Mouse (Mus musculus): Measurements from ENCODE around the gene Sys1. TPM values are rescaled to one million over a fixed set of nuclear protein-coding genes. Genes with fewer than 3 reads are reported as not detected.

Gene Sys1
- polyA plus RNA-seq, 1 experiment: 111 TPM

DNA sequence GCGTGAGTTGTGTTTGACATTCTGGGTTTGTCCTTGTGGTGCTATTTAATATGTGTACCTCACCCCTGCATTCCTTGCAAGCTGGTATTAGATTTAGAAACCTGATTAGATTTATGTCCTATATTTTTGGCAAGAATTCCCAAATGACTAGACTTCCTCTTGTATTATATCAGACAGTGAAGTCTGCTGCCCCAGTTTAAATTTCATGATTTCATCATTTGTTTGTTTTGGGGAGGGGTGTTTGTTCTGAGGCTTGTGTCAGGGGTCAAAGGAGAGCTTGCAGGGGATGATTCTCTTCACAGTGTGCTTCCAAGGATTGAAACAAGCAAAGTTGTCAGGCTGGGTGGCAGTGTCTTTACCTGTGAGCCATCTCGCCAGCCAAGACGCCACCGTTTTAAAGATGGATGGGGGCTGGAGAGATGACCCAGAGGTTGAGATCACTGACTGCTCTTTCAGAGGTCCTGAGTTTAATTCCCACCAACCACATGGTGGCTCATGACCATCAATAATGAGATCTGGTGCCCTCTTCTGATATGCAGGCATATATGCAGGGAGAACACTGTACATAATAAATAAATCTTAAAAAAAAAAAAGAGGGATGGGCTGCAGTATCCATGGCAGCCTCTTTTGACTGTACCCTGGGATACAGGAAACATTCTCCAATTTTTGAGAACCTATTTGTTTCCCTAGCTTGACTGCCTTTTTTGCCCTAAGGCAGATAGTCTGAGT lies 49.0 kb downstream of the Sys1 start:
- WGBS: 97% methylated on average over 4 of the region's 4 CpGs
- no peak for DNase-seq (ENCODE audit: low read depth in 1 of 2, low spot score in 2 of 2)
- Histone ChIP-seq H3K27ac (ENCODE audit: insufficient read depth, low read length) (no peak overlapping the region), H3K4me1 (ENCODE audit: control insufficient read depth, insufficient read depth, insufficient read length) (no peaks in the 10 kb centered on the region), H3K4me3 (ENCODE audit: extremely low read depth, insufficient read depth, insufficient read length) (no peak overlapping the region), H3K36me3 (ENCODE audit: control insufficient read depth, insufficient read depth, low read length) (peaks cover 37% of the 10 kb centered on the region), H3K27me3 (ENCODE audit: control insufficient read depth, insufficient read depth, low read length) (no peaks in the 10 kb centered on the region)
- TF ChIP-seq POLR2A (IDR thresholded peaks at IDR 0.05; ENCODE audit: low read depth, low read length): no peak

DNA sequence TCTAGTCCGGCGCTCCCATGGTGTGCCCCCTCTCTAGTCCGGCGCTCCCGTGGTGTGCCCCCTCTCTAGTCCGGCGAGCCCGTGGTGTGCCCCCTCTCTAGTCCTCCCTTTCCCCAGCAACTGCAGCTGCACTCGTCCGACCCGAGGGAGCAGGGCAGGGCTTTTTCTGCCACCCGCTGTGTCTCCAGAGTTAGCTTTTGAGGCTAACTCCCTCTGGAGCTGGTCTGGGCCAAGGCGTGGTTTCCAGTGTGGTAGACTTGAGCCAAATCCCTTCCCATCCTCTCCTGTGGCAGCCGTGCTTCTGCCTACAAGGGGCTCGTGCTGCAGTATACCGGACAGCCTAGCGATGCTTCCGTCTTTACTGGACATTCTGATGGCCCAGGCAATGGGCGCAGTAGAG lies 51.0 kb downstream of the Sys1 start:
- Histone ChIP-seq H3K27me3 (ENCODE audit: control insufficient read depth, insufficient read depth, low read length) (no peaks in the 10 kb centered on the region), H3K4me3 (ENCODE audit: extremely low read depth, insufficient read depth, insufficient read length) (no peak overlapping the region), H3K36me3 (ENCODE audit: control insufficient read depth, insufficient read depth, low read length) (peaks cover 21% of the 10 kb centered on the region), H3K4me1 (ENCODE audit: control insufficient read depth, insufficient read depth, insufficient read length) (no peaks in the 10 kb centered on the region), H3K27ac (ENCODE audit: insufficient read depth, low read length) (no peak overlapping the region)
- TF ChIP-seq POLR2A (IDR thresholded peaks at IDR 0.05; ENCODE audit: low read depth, low read length) (no peak), CTCF (IDR thresholded peaks at IDR 0.05; ENCODE audit: extremely low read depth, insufficient read depth, insufficient read length, insufficient replicate concordance) (no peak)
- no peak for DNase-seq (ENCODE audit: low read depth in 1 of 2, low spot score in 2 of 2)
- WGBS: 94% methylated on average over 19 of the region's 19 CpGs

- Histone ChIP-seq H3K27me3 (ENCODE audit: control insufficient read depth, insufficient read depth, low read length) (no peaks in the 10 kb centered on the region), H3K4me1 (ENCODE audit: control insufficient read depth, insufficient read depth, insufficient read length) (no peaks in the 10 kb centered on the region), H3K36me3 (ENCODE audit: control insufficient read depth, insufficient read depth, low read length) (peaks cover 6% of the 10 kb centered on the region), H3K27ac (ENCODE audit: insufficient read depth, low read length) (no peak overlapping the region), H3K4me3 (ENCODE audit: extremely low read depth, insufficient read depth, insufficient read length) (no peak overlapping the region)
- TF ChIP-seq CTCF (IDR thresholded peaks at IDR 0.05; ENCODE audit: extremely low read depth, insufficient read depth, insufficient read length, insufficient replicate concordance) (no peak), POLR2A (IDR thresholded peaks at IDR 0.05; ENCODE audit: low read depth, low read length) (no peak)
- WGBS: 63% methylated on average over 4 of the region's 5 CpGs
- DNase-seq (ENCODE audit: low read depth in 1 of 2, low spot score in 2 of 2): no peak
These were observed 53.9 kb downstream of the Sys1 start for GRCm38 (mm10) chr2:164510621-164511190.

DNA sequence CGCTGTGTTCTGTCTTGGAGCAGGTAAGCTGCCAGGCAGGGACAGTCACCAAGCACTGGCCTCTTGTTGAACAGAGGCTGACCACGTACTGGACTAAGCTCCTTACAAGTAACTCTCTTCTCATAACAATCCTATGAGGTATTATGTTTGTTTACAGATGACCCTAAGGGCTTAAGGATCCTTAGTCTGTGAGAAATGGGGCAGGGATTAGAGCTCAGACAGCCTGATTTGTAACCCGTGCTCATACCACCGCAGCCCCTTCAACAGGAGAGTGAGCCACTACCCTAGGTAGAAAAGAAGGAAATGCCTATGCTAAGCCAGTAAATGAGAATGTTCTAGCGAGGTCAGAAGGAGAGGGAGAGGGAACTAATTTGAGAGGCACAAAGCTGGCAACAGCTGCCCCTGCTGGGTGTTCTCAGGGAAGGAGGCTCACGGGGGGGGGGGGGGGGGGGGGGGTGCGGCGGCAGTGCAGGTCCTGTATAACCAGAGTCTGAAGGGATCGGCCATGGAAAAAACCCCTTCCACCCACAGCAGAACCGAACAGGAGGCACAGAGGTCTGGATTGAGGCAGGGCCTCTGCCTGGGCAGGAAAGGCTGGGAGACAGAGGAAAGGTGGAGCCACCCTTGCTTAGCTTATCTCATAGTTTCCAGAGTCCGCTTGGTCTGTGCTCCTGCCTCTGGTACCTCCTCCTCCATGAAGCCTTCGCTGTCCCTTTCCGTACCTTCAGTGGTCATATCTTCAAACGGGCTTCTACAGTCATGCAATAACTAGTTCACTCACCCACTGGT lies 55.6 kb downstream of the Sys1 start:
- no peaks in the 10 kb centered on the region for H3K4me1 ChIP-seq (ENCODE audit: control insufficient read depth, insufficient read depth, insufficient read length)
- TF ChIP-seq POLR2A (IDR thresholded peaks at IDR 0.05; ENCODE audit: low read depth, low read length) (no peak), CTCF (IDR thresholded peaks at IDR 0.05; ENCODE audit: extremely low read depth, insufficient read depth, insufficient read length, insufficient replicate concordance) (no peak)
- WGBS: 57% methylated on average over 13 of the region's 14 CpGs
- DNase-seq (ENCODE audit: low read depth in 1 of 2, low spot score in 2 of 2): no peak
- peaks cover under 1% of the 10 kb centered on the region; the same call in 1 of the 2 replicates for H3K36me3 ChIP-seq (ENCODE audit: control insufficient read depth, insufficient read depth, low read length)
- no peaks in the 10 kb centered on the region for H3K27me3 ChIP-seq (ENCODE audit: control insufficient read depth, insufficient read depth, low read length)
- no peak overlapping the region for H3K4me3 ChIP-seq (ENCODE audit: extremely low read depth, insufficient read depth, insufficient read length)
- no peak overlapping the region for H3K27ac ChIP-seq (ENCODE audit: insufficient read depth, low read length)

- no peaks in the 10 kb centered on the region for H3K27me3 ChIP-seq (ENCODE audit: control insufficient read depth, insufficient read depth, low read length)
These were observed 56.6 kb downstream of the Sys1 start for GRCm38 (mm10) chr2:164513389-164513788.

DNA sequence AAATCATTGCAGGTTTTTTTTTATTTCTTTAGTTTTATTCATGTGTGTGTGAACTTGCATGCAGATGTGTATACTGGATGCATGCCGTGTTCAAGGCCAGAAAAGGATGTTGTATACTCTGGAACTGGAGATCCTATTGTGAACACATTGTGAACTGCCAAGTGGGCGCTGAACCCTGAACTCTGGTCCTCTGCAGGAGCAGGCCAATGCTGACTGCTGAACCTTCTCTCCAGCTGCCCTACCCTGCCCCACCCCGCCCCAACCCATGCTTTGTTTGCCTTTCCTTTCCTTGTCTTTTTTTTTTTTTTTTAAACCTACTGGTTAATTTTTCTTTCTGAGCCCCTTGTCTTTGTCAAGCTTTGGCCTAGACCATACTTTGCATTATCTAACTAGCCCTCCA lies 58.2 kb downstream of the Sys1 start:
- H3K4me1 ChIP-seq (ENCODE audit: control insufficient read depth, insufficient read depth, insufficient read length): no peaks in the 10 kb centered on the region
- H3K27me3 ChIP-seq (ENCODE audit: control insufficient read depth, insufficient read depth, low read length): no peaks in the 10 kb centered on the region
- no peak overlapping the region for H3K27ac ChIP-seq (ENCODE audit: insufficient read depth, low read length)
- no peaks in the 10 kb centered on the region for H3K36me3 ChIP-seq (ENCODE audit: control insufficient read depth, insufficient read depth, low read length)
- TF ChIP-seq CTCF (IDR thresholded peaks at IDR 0.05; ENCODE audit: extremely low read depth, insufficient read depth, insufficient read length, insufficient replicate concordance) (no peak), POLR2A (IDR thresholded peaks at IDR 0.05; ENCODE audit: low read depth, low read length) (no peak)
- no peak for DNase-seq (ENCODE audit: low read depth in 1 of 2, low spot score in 2 of 2)
- no peak overlapping the region for H3K4me3 ChIP-seq (ENCODE audit: extremely low read depth, insufficient read depth, insufficient read length)
- WGBS: 86% methylated on average over 3 of the region's 3 CpGs

More at GRCm38 (mm10) chr2:164513389-164513788, 56.6 kb downstream of the Sys1 start:
- WGBS: 70% methylated on average over 8 of the region's 8 CpGs
- H3K4me1 ChIP-seq (ENCODE audit: control insufficient read depth, insufficient read depth, insufficient read length): no peaks in the 10 kb centered on the region
- H3K36me3 ChIP-seq (ENCODE audit: control insufficient read depth, insufficient read depth, low read length): no peaks in the 10 kb centered on the region
- H3K27ac ChIP-seq (ENCODE audit: insufficient read depth, low read length): no peak overlapping the region
- DNase-seq (ENCODE audit: low read depth in 1 of 2, low spot score in 2 of 2): no peak
- TF ChIP-seq POLR2A (IDR thresholded peaks at IDR 0.05; ENCODE audit: low read depth, low read length) (no peak), CTCF (IDR thresholded peaks at IDR 0.05; ENCODE audit: extremely low read depth, insufficient read depth, insufficient read length, insufficient replicate concordance) (no peak)
- no peak overlapping the region for H3K4me3 ChIP-seq (ENCODE audit: extremely low read depth, insufficient read depth, insufficient read length)

All from spleen, adult 2 months (tissue).